Mouse (Mus musculus): Measurements from ENCODE around the gene Safb. TPM values are rescaled to one million over a fixed set of nuclear protein-coding genes. Genes with fewer than 3 reads are reported as not detected.

Gene Safb
- total and polyA plus RNA-seq, 3 experiments, result 67.0 to 151 (median 121) TPM

GRCm38 (mm10) chr17:56603186-56604069 is 18.8 kb downstream of the Safb start:
- Histone ChIP-seq H3K9me3 (replicated peaks) (no peaks in the 10 kb centered on the region), H3K27me3 (ENCODE audit: insufficient read depth, low read length) (no peaks in the 10 kb centered on the region), H3K4me3 (ENCODE audit: low read depth, low read length) (no peak overlapping the region), H3K36me3 (replicated peaks) (peaks cover 95% of the 10 kb centered on the region), H3K4me1 (ENCODE audit: insufficient read depth, low read depth, low read length) (peaks cover 48% of the 10 kb centered on the region)
- TF ChIP-seq POLR2AphosphoS5 (IDR thresholded peaks at IDR 0.05; ENCODE audit: insufficient replicate concordance, low read depth, low read length) (no peak), CTCF (IDR thresholded peaks at IDR 0.05; ENCODE audit: low read depth, low read length) (no peak), GATA1 (IDR thresholded peaks at IDR 0.05; ENCODE audit: borderline replicate concordance, low read length) (no peak), GATA2 (IDR thresholded peaks at IDR 0.05; ENCODE audit: borderline replicate concordance, low read depth, low read length) (no peak), TAL1 (conservative IDR thresholded peaks at IDR 0.05; ENCODE audit: low read depth, low read length) (no peak)
- ATAC-seq (ENCODE audit: extremely low read depth, insufficient number of reproducible peaks, low FRiP score, poor library complexity, severe bottlenecking) (no peak), DNase-seq (ENCODE audit: low spot score) (no peak)

GRCm38 (mm10) chr17:56604070-56604380 is 19.4 kb downstream of the Safb start:
- DNase-seq (ENCODE audit: low spot score), result no peak
- H3K4me1 ChIP-seq (ENCODE audit: insufficient read depth, low read depth, low read length), result peaks cover 52% of the 10 kb centered on the region
- ATAC-seq (ENCODE audit: extremely low read depth, insufficient number of reproducible peaks, low FRiP score, poor library complexity, severe bottlenecking), result no peak
- no peak overlapping the region for H3K4me3 ChIP-seq (ENCODE audit: low read depth, low read length)
- H3K27me3 ChIP-seq (ENCODE audit: insufficient read depth, low read length), result no peaks in the 10 kb centered on the region
- no peaks in the 10 kb centered on the region for H3K9me3 ChIP-seq (replicated peaks)
- TF ChIP-seq POLR2AphosphoS5 (IDR thresholded peaks at IDR 0.05; ENCODE audit: insufficient replicate concordance, low read depth, low read length) (peak; percentile 55; the same call in 1 of the 2 replicates), TAL1 (conservative IDR thresholded peaks at IDR 0.05; ENCODE audit: low read depth, low read length) (no peak)
- peaks cover 96% of the 10 kb centered on the region for H3K36me3 ChIP-seq (replicated peaks)

DNA sequence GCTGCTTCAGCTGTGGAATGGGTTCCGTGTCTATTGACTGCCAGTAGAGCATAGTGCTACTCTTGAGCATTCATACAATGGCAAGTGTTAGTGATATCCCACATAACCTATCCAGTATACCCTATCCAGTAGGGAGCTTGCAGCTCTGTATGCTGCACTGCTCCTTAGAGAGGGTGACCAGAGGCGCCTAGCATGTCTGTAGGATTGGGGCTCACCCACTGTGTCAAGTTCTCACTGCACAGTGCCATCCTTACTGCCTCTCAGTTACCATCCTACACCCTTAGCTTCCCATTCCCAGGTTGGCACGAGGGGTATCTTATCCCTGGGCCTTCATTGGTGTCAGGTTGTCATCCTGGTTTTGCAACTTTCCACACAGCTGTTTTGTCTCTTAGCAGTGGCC is 19.8 kb downstream of the Safb start:
- Histone ChIP-seq H3K4me1 (ENCODE audit: insufficient read depth, low read depth, low read length) (peaks cover 52% of the 10 kb centered on the region), H3K27me3 (ENCODE audit: insufficient read depth, low read length) (no peaks in the 10 kb centered on the region), H3K36me3 (replicated peaks) (peaks cover 92% of the 10 kb centered on the region), H3K9me3 (replicated peaks) (no peaks in the 10 kb centered on the region), H3K4me3 (ENCODE audit: low read depth, low read length) (no peak overlapping the region)
- no peak for DNase-seq (ENCODE audit: low spot score)
- ATAC-seq (ENCODE audit: extremely low read depth, insufficient number of reproducible peaks, low FRiP score, poor library complexity, severe bottlenecking), result no peak
- TF ChIP-seq GATA1 (IDR thresholded peaks at IDR 0.05; ENCODE audit: borderline replicate concordance, low read length), result no peak
- TF ChIP-seq TAL1 (conservative IDR thresholded peaks at IDR 0.05; ENCODE audit: low read depth, low read length), result no peak
- no peak for TF ChIP-seq CTCF (IDR thresholded peaks at IDR 0.05; ENCODE audit: low read depth, low read length)
- TF ChIP-seq POLR2AphosphoS5 (IDR thresholded peaks at IDR 0.05; ENCODE audit: insufficient replicate concordance, low read depth, low read length), result no peak
- no peak for TF ChIP-seq GATA2 (IDR thresholded peaks at IDR 0.05; ENCODE audit: borderline replicate concordance, low read depth, low read length)

DNA sequence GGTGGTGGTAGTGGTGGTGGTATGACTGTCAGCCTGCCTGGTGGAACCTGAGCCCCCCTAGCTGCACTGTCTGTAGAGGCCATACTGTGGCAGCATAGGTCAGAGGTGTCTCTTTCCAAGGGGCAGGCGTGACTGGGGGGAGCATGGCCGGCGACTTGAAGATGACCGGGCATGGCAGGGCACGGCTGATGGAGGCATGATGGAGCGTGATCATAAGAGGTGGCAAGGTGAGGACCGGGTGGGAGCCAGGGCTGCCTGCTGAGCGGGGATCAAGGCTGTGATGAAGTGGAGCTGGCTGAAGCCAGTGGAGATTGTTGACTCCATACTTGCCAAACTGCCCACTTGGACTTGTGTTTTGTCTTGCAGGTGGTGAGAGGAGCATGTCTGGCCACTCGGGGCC is 20.8 kb downstream of the Safb start:
- no peaks in the 10 kb centered on the region for H3K27me3 ChIP-seq (ENCODE audit: insufficient read depth, low read length)
- H3K36me3 ChIP-seq (replicated peaks), result peaks cover 82% of the 10 kb centered on the region
- ATAC-seq (ENCODE audit: extremely low read depth, insufficient number of reproducible peaks, low FRiP score, poor library complexity, severe bottlenecking), result no peak
- H3K9me3 ChIP-seq (replicated peaks), result no peaks in the 10 kb centered on the region
- DNase-seq (ENCODE audit: low spot score), result no peak
- peaks cover 58% of the 10 kb centered on the region for H3K4me1 ChIP-seq (ENCODE audit: insufficient read depth, low read depth, low read length)
- peak overlapping the region; percentile 8; the same call in 1 of the 2 replicates for H3K4me3 ChIP-seq (ENCODE audit: low read depth, low read length)
- no peak for TF ChIP-seq GATA2 (IDR thresholded peaks at IDR 0.05; ENCODE audit: borderline replicate concordance, low read depth, low read length)
- no peak for TF ChIP-seq GATA1 (IDR thresholded peaks at IDR 0.05; ENCODE audit: borderline replicate concordance, low read length)
- no peak for TF ChIP-seq CTCF (IDR thresholded peaks at IDR 0.05; ENCODE audit: low read depth, low read length)
- TF ChIP-seq POLR2AphosphoS5 (IDR thresholded peaks at IDR 0.05; ENCODE audit: insufficient replicate concordance, low read depth, low read length), result no peak
- TF ChIP-seq TAL1 (conservative IDR thresholded peaks at IDR 0.05; ENCODE audit: low read depth, low read length), result no peak

GRCm38 (mm10) chr17:56607521-56608062 is 23.0 kb downstream of the Safb start:
- Histone ChIP-seq H3K27me3 (ENCODE audit: insufficient read depth, low read length) (no peaks in the 10 kb centered on the region), H3K9me3 (replicated peaks) (no peaks in the 10 kb centered on the region), H3K4me3 (ENCODE audit: low read depth, low read length) (peak overlapping the region; percentile 43; the same call in 1 of the 2 replicates), H3K4me1 (ENCODE audit: insufficient read depth, low read depth, low read length) (peaks cover 73% of the 10 kb centered on the region), H3K36me3 (replicated peaks) (peaks cover 76% of the 10 kb centered on the region)
- TF ChIP-seq CTCF (IDR thresholded peaks at IDR 0.05; ENCODE audit: low read depth, low read length) (no peak), POLR2AphosphoS5 (IDR thresholded peaks at IDR 0.05; ENCODE audit: insufficient replicate concordance, low read depth, low read length) (no peak), TAL1 (conservative IDR thresholded peaks at IDR 0.05; ENCODE audit: low read depth, low read length) (no peak), GATA2 (IDR thresholded peaks at IDR 0.05; ENCODE audit: borderline replicate concordance, low read depth, low read length) (no peak), GATA1 (IDR thresholded peaks at IDR 0.05; ENCODE audit: borderline replicate concordance, low read length) (no peak)
- no peak for ATAC-seq (ENCODE audit: extremely low read depth, insufficient number of reproducible peaks, low FRiP score, poor library complexity, severe bottlenecking)
- DNase-seq (ENCODE audit: low spot score), result no peak

GRCm38 (mm10) chr17:56608699-56609098 is 24.1 kb downstream of the Safb start:
- Histone ChIP-seq H3K27me3 (ENCODE audit: insufficient read depth, low read length) (no peaks in the 10 kb centered on the region), H3K9me3 (replicated peaks) (no peaks in the 10 kb centered on the region), H3K36me3 (replicated peaks) (peaks cover 67% of the 10 kb centered on the region), H3K4me1 (ENCODE audit: insufficient read depth, low read depth, low read length) (peaks cover 78% of the 10 kb centered on the region), H3K4me3 (ENCODE audit: low read depth, low read length) (peak overlapping the region; percentile 82)
- peak; percentile 19 for DNase-seq (ENCODE audit: low spot score)
- ATAC-seq (ENCODE audit: extremely low read depth, insufficient number of reproducible peaks, low FRiP score, poor library complexity, severe bottlenecking), result no peak
- TF ChIP-seq GATA1 (IDR thresholded peaks at IDR 0.05; ENCODE audit: borderline replicate concordance, low read length), result no peak
- no peak for TF ChIP-seq CTCF (IDR thresholded peaks at IDR 0.05; ENCODE audit: low read depth, low read length)
- no peak for TF ChIP-seq GATA2 (IDR thresholded peaks at IDR 0.05; ENCODE audit: borderline replicate concordance, low read depth, low read length)
- TF ChIP-seq POLR2AphosphoS5 (IDR thresholded peaks at IDR 0.05; ENCODE audit: insufficient replicate concordance, low read depth, low read length), result no peak
- TF ChIP-seq TAL1 (conservative IDR thresholded peaks at IDR 0.05; ENCODE audit: low read depth, low read length), result no peak
